Mouse (Mus musculus) neutrophil, adult 59 days (primary cell): ENCODE results near the gene Gm16513. TPM values are rescaled to one million over a fixed set of nuclear protein-coding genes. Genes with fewer than 3 reads are reported as not detected.

ENCODE experiments used
- total RNA-seq, 2 experiments: library from RNA; stranded (reverse); gene quantifications; 1 replicate in 1 of 2; 2 replicates in 1 of 2; pipeline ENCODE4 v1.2.4; 2023

Gm16513 gene
- not detected for total RNA-seq

GRCm38 (mm10) chr5:95182324-95182723 is at the start of gene Gm16513:
Gm16513 (plus strand) TSS chr5:95182624.

Other genes starting within 250 kb of the Gm16513 start
- gene Gm6367, start 194.0 kb upstream of the Gm16513 start, total RNA-seq: not detected
- not detected for gene Gm7942, start 75.7 kb upstream of the Gm16513 start, total RNA-seq
- not detected for gene Gm10424, start 90.1 kb downstream of the Gm16513 start, total RNA-seq
- not detected for gene Gm3259, start 123.3 kb downstream of the Gm16513 start, total RNA-seq